Mouse (Mus musculus) small intestine, adult 2 months (tissue): ENCODE results near the gene Scg3.

Experiments
- CTCF ChIP-seq: fragments of 200-500 bp; IDR thresholded peaks from 2 replicates; pipeline ENCODE4 v1.5.1; 2012; ENCODE audit warnings: low read depth, mild to moderate bottlenecking, control low read depth, inconsistent platforms, low read length, moderate library complexity, mixed read lengths; ENCODE audit not compliant: insufficient replicate concordance, insufficient read length; ENCODE audit errors: extremely low read depth
- POLR2A ChIP-seq: fragments of 200-500 bp; IDR thresholded peaks from 2 replicates; pipeline ENCODE4 v1.6.1; 2012; ENCODE audit warnings: low read depth, mild to moderate bottlenecking, control low read depth, inconsistent platforms, low read length, moderate library complexity

GRCm38 (mm10) chr9:75719481-75719880 is 35.6 kb upstream of the Scg3 start:
- no peak for TF ChIP-seq CTCF
- TF ChIP-seq POLR2A, result no peak
